Mouse (Mus musculus) C3H10T1/2 (cell line): ENCODE data around the gene Spata22. TPM values are rescaled to one million over a fixed set of nuclear protein-coding genes. Genes with fewer than 3 reads are reported as not detected.

ENCODE experiments used
- polyA plus RNA-seq, 2 experiments: library from polyadenylated mRNA; unstranded; fragments of >200 nt; fragmentation: generic; extraction: Trizol; gene quantifications; one replicate each; pipeline ENCODE4 v1.2.1; 2012; ENCODE audit warnings: missing spikeins in 2 of 2

Gene Spata22
- polyA plus RNA-seq: under 1 TPM in 1 of 2 experiments, not detected in 1; 0.06 TPM

DNA sequence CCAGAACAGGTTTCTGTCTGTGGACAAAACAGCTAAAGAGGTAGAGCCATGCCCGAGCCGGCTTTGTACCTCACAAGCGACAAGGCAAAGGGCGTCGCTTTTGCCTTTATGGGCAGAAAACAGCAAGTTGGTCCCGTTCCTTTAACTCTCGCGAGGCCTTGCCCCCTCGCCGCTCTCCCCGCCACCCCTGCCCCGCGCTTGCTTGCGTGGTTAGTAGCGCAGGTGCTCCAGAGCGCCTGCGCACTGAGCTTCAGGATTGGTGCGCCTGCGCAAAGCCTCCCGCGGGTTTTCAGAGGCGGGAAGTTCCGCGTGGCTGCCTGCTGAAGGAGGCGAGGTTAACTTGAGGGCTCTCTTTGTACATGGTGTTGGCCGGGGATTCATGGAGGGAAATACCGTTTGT, at the start of gene Spata22, which contains the start of the genes Aspa and Gm49340:
TSS of gene Spata22 (plus strand) at position 300 of the 400 bp plus-strand sequence.
TSS of gene Aspa (minus strand) at position 155 of the 400 bp plus-strand sequence.
TSS of gene Gm49340 (plus strand) at position 300 of the 400 bp plus-strand sequence.

DNA sequence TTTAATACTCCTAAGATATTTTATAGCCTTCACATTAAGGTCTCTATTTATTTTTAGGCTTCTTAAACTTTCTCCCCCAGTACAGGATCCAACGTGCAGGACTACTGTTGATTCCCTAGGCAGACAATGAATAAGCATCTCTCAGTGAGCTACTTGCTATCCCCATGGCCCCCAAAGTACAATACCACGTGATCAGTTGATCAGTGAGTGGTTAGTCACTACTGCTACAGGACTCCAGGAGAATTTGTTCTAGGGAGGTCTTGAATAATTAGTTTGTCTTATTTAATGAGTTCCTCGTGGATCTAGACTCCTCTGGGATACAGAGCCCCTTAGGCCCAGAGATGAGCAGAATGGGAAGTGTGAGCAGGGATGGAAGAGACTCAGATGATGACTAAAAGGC, 20.9 kb downstream of the Spata22 start, which contains the start of gene Olfr20:
TSS of gene Olfr20 (plus strand) at position 301 of the 400 bp plus-strand sequence.

DNA sequence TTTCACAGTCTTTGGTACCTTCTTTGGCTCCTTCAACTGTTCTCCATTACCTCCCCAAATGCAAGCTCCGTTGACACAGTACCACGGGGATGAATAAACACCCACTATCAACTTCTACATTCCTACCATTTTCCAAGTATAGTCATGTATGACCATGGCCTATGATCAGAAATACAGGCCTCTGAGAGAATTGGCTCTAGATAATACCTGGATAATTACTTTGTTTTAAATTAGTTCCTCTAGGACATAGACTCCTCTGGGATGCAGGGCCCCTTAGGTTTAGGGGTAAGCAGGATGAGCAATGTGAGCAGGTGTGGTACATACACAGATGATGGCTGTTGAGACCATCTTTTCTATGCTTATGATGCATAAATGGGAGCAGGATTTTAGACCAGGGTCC, 41.4 kb downstream of the Spata22 start, which contains the start of gene Olfr376:
TSS of gene Olfr376 (plus strand) at position 301 of the 400 bp plus-strand sequence.

Other genes starting within 250 kb of the Spata22 start
- under 1 TPM; 0.04 to 0.07 TPM for gene Itgae, start 239.2 kb upstream of the Spata22 start, polyA plus RNA-seq
- 1 to 10 TPM; 4.8 to 5.8 TPM for gene Haspin, start 191.4 kb upstream of the Spata22 start, polyA plus RNA-seq
- 1 to 10 TPM in 1 of 2 experiments, under 1 TPM in 1; 0.01 to 1.1 TPM for gene P2rx5, start 169.3 kb upstream of the Spata22 start, polyA plus RNA-seq
- gene Emc6, start 152.7 kb upstream of the Spata22 start, polyA plus RNA-seq: 10 to 100 TPM; 41.6 to 71.5 TPM
- 100 to 1,000 TPM; 122 to 202 TPM for gene Tax1bp3, start 152.7 kb upstream of the Spata22 start, polyA plus RNA-seq
- 10 to 100 TPM in 1 of 2 experiments, 1 to 10 TPM in 1; 2.2 to 17.8 TPM for gene Ctns, start 130.7 kb upstream of the Spata22 start, polyA plus RNA-seq
- 1 to 10 TPM in 1 of 2 experiments, under 1 TPM in 1; 0.42 to 4.1 TPM for gene Shpk, start 130.3 kb upstream of the Spata22 start, polyA plus RNA-seq
- under 1 TPM in 1 of 2 experiments, not detected in 1; 0.11 TPM for gene Trpv1, start 95.4 kb upstream of the Spata22 start, polyA plus RNA-seq
- under 1 TPM; under 0.01 to 0.02 TPM for gene Trpv3, start 62.4 kb upstream of the Spata22 start, polyA plus RNA-seq
- gene Aspa, start 145 bp upstream of the Spata22 start, polyA plus RNA-seq: 1 to 10 TPM in 1 of 2 experiments, under 1 TPM in 1; 0.75 to 3.2 TPM
- not detected for gene Gm49340, start within 50 bp of the Spata22 start, polyA plus RNA-seq
- not detected for gene Olfr20, start 21.0 kb downstream of the Spata22 start, polyA plus RNA-seq
- gene Olfr376, start 41.5 kb downstream of the Spata22 start, polyA plus RNA-seq: not detected
- gene Olfr1, start 69.9 kb downstream of the Spata22 start, polyA plus RNA-seq: not detected
- gene Olfr378, start 98.7 kb downstream of the Spata22 start, polyA plus RNA-seq: not detected
- gene Olfr380, start 127.8 kb downstream of the Spata22 start, polyA plus RNA-seq: not detected
- gene Olfr381, start 161.9 kb downstream of the Spata22 start, polyA plus RNA-seq: not detected
- not detected for gene Olfr382, start 187.5 kb downstream of the Spata22 start, polyA plus RNA-seq